Mouse (Mus musculus) 3T3-L1 (cell line): ENCODE data around the gene Dmac2.

ENCODE experiments used
- DNase-seq: peaks from one replicate; pipeline ENCODE4 v3.0.0-alpha.2; 2015; ENCODE audit warnings: low read depth, low spot score

Gene Dmac2

DNA sequence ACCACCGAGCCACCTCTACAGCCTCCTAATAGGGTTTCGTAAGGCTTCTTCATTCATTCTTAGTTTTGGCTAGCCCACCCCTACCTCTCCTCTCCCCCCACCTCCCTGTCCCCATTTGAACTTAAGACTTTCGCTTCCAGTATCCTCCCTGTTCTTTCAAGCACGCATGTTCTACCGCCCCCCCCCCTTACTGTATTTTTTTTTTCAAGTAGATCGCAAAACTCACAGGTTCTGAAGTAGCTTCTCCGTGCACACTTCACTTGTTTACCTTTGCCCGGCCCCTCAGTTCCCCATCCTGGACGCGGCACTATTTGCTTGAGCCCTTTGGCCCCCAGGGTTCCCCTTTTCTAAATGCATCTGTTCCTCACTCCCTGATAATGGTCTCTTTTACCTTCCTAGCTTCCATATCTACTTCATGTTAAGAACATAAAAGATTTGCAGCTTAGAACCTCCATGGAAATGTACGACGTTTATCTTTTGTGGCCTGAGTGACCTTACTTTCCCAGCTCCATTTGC, 33.1 kb downstream of the Dmac2 start:
- no peak for DNase-seq

DNA sequence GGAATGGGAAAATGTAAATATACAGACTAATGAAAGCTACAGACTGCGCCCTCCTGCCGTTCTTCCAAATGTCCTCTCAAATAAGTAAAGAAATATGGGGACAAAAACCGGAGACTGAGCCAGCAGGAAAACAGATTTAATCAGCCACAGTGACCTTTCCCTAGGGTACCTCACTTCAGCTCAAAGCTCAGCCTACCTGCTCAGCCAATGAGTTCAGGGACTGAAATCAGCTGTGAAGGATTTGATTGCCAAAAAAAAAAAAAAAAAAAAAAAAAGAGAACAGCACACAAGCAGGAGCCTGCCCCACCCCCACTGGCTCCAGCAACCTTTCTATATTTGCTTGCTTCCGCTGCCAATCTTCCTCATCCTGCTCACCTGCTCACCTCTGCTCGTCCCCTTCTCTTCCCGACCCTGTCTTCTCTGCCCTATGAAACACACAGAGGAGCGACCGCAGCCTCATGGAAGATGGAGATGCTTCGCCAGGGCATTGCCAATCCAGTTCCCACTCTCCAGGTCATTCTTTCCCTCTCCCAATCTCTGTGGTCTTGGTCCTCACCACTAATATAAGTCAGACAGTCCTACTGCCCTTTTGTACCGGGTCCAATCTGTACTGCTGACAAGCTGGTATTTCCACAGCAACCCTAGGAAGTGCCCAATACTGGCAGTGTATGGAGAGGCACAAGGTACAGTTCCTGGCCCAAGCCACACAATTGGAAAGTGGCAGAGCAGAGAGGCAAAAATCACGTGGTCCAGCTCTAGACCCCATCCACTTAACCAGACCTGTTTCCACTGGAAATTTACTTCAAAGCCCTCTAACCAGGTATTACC, 36.6 kb downstream of the Dmac2 start:
- DNase-seq: no peak

- peak; percentile 35 for DNase-seq
These were observed 38.6 kb downstream of the Dmac2 start for GRCm38 (mm10) chr7:25657785-25658184.

GRCm38 (mm10) chr7:25658657-25659472, 39.7 kb downstream of the Dmac2 start, which contains the start of the genes Bckdha and Exosc5:
TSS of gene Bckdha (minus strand) at chr7:25658981.
TSS of gene Exosc5 (plus strand) at chr7:25659164.
- DNase-seq: peak; percentile 99

DNA sequence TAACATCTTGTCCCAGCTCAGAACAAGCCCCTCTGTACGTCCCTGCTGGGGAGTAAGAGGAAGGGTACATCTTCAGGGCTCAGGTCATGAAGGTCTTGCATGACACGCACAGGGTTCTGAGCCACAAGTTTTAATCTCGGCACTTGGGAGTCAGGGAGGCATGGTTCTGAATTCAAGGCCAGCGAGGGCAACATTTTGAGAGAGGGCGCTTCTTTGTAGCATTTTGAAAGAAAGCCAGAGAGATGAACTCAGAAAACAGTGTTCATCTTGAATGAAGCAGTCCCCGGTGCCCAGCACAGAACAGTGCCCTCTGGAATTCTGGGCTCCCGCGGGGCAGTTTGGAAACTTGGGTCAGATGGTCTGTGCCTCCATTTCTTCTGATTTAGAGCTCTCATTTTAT, 47.2 kb downstream of the Dmac2 start:
- no peak for DNase-seq

DNA sequence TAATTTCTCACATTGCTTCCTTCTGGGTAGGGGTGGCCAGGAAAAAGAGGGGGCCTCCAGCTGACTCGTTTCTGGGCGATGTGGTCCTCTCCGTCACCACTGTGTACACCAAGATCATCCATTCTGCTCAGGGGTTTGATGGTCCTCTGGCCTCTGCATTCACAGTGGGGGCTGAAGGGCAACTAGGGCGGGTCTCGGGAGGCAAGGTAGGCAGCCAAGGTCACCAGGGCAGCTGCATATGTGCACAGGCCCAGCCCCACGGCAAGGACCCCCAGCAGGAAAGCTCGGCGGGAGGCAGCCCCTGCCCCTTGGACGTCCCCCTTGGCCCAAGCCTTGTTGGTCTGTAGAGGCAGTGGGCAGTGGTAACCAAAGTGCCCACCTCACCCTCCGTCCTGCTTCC, 49.9 kb downstream of the Dmac2 start:
- DNase-seq: no peak

- no peak for DNase-seq
These were observed 50.4 kb downstream of the Dmac2 start for GRCm38 (mm10) chr7:25669631-25670030.

- DNase-seq: no peak
These were observed 50.9 kb downstream of the Dmac2 start for GRCm38 (mm10) chr7:25670096-25670495.

DNA sequence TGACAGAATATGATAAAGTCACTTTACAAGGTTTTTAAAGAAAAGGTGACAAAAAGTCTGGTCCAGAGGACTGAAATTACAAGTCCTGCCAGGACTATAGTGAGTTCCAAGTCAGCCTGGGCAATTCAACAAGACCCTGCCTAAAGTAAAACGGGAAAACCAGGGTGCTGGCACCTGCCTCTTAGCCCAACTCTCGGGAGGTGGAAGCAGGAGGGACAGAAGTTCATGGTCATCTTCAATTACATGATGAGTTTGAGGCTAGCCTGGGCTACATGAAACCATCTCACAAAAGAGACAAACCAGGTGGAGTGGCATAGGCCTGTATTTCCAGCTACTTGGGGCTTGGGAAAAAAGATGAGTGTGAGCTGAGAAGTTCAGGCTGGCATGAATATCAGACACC, 52.5 kb downstream of the Dmac2 start:
- DNase-seq: no peak

DNA sequence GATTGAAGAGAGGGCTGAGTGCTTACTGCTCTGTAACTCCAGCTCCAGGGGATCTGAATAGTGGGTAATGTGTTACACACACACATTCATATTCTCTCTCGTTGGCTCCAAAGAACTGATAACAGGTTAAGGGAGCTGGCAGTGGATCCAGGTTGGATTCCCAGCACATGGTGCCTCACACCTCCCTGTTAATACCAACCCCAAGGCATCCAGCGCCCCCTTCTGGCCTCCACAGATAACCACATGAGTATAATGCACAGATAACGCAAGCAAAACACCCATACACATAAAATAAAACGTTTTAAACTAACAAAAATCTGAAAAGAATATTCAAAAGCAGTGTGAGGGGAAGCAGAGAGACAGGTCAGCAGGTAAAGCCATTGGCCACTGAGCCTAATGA, 53.2 kb downstream of the Dmac2 start:
- no peak for DNase-seq

DNA sequence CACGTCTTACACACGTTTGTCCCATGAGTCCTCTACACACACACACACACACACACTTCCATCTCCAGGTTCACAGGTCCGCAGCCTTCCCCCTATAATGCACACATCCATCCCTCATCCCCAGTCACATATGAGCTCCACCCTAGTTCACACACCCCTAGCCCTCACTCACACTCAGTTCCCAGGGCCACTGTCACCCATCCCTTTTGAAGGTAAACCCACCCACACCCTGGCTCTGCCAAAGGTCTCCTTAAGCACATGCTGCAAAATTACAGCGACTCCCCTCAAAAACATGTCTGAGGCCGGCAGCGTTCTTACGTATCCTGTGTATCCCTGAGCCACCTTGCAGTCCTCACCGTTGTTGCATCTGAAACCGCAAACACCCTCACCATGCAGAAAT, 55.1 kb downstream of the Dmac2 start:
- DNase-seq: no peak

- no peak for DNase-seq
These were observed 55.6 kb downstream of the Dmac2 start, which contains the start of gene Tmem91 for GRCm38 (mm10) chr7:25674719-25675300. TSS of gene Tmem91 (minus strand) at chr7:25675166.
